Mouse (Mus musculus): ENCODE results near the gene Pde6h. TPM values are rescaled to one million over a fixed set of nuclear protein-coding genes. Genes with fewer than 3 reads are reported as not detected.
"Not testable (repeated sequence)": the region's sequence is repeated elsewhere in the genome, so short reads cannot be mapped to it uniquely, and the experiment has no call there.

Gene Pde6h
- total RNA-seq, 1 experiment from 2014 or later: not detected

- no peak for ATAC-seq (replicated peaks; ENCODE audit: insufficient number of reproducible peaks, low FRiP score, low TSS enrichment, poor library complexity, severe bottlenecking)
Observed at GRCm38 (mm10) chr6:136959131-136959530, 35.5 kb downstream of the Pde6h start.

- ATAC-seq (replicated peaks; ENCODE audit: insufficient number of reproducible peaks, low FRiP score, low TSS enrichment, poor library complexity, severe bottlenecking): no peak
Observed at GRCm38 (mm10) chr6:136962957-136963356, 39.3 kb downstream of the Pde6h start.

DNA sequence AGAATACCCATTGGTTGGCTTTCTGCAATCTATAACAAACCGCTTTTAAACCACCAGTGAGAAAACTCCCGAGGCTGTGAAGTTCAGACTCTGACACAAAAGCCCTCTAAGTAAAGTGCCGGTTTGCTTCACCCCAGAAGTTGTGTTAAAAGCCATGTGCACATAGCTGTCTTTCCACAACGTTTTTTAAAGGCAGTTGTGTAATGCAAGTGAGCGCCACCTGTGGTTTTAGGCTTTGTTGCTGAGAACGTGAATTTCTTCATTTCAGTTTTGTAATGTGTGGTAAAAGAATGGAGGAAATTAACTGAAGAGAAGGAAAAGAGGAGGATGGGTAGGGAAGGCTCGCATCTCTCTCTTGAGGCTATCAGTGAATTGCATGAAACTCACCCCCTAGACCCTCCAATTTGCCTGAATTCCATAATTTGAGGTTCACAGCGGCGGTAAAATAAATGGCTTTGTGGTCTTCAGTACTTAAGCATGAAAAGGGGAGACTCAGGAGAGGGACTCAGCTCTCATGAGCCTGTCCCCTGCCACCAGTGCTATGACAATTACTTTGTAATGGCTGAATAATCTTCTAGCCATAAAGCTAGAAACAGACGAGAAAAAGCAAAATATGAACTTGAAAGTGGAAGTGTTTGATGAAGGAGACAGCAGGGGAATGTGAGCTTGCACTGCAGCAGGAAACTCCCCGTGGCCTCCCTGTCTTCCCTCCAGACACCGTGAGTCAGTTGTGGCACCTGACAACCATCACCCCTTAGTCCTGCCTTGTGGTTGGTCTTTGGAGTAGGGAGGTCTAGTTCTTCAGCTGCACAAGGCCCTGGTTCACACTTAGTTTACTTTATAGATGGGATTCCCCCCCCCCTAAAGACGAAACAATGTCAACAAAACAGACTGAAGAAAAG, 41.2 kb downstream of the Pde6h start:
- ATAC-seq (replicated peaks; ENCODE audit: insufficient number of reproducible peaks, low FRiP score, low TSS enrichment, poor library complexity, severe bottlenecking): peak; percentile 58

GRCm38 (mm10) chr6:136965912-136966311, 42.3 kb downstream of the Pde6h start:
- ATAC-seq (replicated peaks; ENCODE audit: insufficient number of reproducible peaks, low FRiP score, low TSS enrichment, poor library complexity, severe bottlenecking): peak; percentile 47; the same call in 1 of the 2 replicates

GRCm38 (mm10) chr6:136967466-136967865, 43.8 kb downstream of the Pde6h start:
- ATAC-seq (replicated peaks; ENCODE audit: insufficient number of reproducible peaks, low FRiP score, low TSS enrichment, poor library complexity, severe bottlenecking): peak; percentile 38; the same call in 1 of the 2 replicates

DNA sequence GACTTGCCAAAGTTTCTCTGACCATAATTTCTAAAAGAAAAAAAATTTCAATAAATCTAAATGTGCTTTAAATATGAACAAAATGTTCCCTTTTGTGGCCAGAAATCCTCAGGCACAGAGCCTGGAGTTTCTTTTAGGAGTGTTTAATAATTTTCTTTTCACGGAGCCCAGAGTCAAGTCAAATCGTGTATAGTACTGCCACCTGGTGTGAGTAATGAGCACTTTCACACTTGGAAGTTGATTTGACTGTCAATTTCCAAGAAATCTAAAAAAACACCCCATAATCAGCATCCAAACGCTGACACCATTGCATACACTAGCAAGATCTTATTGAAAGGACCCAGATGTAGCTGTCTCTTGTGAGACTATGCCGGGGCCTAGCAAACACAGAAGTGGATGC, 45.2 kb downstream of the Pde6h start:
- not testable (repeated sequence) for ATAC-seq (replicated peaks; ENCODE audit: insufficient number of reproducible peaks, low FRiP score, low TSS enrichment, poor library complexity, severe bottlenecking)

- 0 out of 2 replicates have a peak, but pooled peaks have one; percentile 36 for ATAC-seq (replicated peaks; ENCODE audit: insufficient number of reproducible peaks, low FRiP score, low TSS enrichment, poor library complexity, severe bottlenecking)
Observed at GRCm38 (mm10) chr6:136979274-136980082, 55.8 kb downstream of the Pde6h start.

- peak; percentile 59 for ATAC-seq (replicated peaks; ENCODE audit: insufficient number of reproducible peaks, low FRiP score, low TSS enrichment, poor library complexity, severe bottlenecking)
Observed at GRCm38 (mm10) chr6:136980331-136980746, 56.7 kb downstream of the Pde6h start.

DNA sequence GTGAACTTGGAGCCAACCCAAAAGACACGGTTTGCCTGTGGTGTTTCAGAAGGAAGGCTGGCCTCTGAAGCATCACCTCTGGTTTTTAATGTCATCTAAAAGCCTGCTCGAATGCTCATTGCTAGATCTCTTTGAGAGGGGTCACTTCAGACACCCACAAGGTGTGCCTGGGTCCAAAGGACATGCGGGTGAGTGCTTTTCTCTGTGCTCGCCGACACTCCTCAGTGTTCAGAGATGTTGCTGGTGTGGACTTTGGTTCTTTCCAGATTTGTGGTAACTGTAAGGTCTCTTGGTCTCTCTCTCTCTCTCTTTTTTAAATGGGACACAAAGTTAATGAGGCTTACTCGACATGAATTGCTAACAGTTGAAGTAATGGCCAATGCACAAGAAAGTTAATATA, 58.9 kb downstream of the Pde6h start:
- ATAC-seq (replicated peaks; ENCODE audit: insufficient number of reproducible peaks, low FRiP score, low TSS enrichment, poor library complexity, severe bottlenecking): no peak

- no peak for ATAC-seq (replicated peaks; ENCODE audit: insufficient number of reproducible peaks, low FRiP score, low TSS enrichment, poor library complexity, severe bottlenecking)
Observed at GRCm38 (mm10) chr6:136983201-136983600, 59.6 kb downstream of the Pde6h start.

GRCm38 (mm10) chr6:136986019-136986418, 62.4 kb downstream of the Pde6h start:
- no peak for ATAC-seq (replicated peaks; ENCODE audit: insufficient number of reproducible peaks, low FRiP score, low TSS enrichment, poor library complexity, severe bottlenecking)

GRCm38 (mm10) chr6:136986718-136987117, 63.1 kb downstream of the Pde6h start:
- no peak for ATAC-seq (replicated peaks; ENCODE audit: insufficient number of reproducible peaks, low FRiP score, low TSS enrichment, poor library complexity, severe bottlenecking)

GRCm38 (mm10) chr6:136988536-136989060, 65.0 kb downstream of the Pde6h start:
- ATAC-seq (replicated peaks; ENCODE audit: insufficient number of reproducible peaks, low FRiP score, low TSS enrichment, poor library complexity, severe bottlenecking): no peak

DNA sequence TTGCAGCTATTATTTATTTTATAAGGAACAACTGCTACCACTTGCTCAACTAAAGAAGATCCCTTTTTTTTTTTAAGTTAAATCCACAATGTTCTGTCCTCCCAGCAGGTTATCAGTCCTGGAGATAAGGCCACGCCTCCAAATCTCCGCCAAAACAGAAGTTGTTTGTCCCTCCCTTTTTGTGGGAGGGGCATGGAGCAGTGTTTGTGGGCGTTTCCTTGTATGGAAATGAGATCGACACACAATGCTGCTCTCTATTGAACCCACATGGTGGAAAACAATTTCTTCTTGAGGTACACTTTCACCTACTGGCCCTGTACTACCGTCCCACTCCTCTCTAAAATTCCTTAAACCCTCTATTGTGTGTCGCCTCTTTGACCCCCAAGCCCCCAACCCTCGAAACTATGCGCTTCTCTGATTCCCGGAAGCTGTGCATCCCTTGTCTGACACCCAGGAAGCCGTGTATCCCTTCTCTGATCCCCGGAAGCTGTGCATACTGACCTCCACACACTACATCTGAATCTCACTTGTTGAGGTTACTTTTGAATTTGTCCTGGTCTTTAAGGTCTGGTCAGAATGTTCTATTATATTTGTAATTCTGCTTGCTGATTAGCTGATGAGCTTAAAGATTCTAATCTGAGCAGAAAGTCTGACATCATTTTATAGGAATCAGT, 66.3 kb downstream of the Pde6h start:
- ATAC-seq (replicated peaks; ENCODE audit: insufficient number of reproducible peaks, low FRiP score, low TSS enrichment, poor library complexity, severe bottlenecking): no peak

GRCm38 (mm10) chr6:136990557-136990956, 66.9 kb downstream of the Pde6h start:
- no peak for ATAC-seq (replicated peaks; ENCODE audit: insufficient number of reproducible peaks, low FRiP score, low TSS enrichment, poor library complexity, severe bottlenecking)

- no peak for ATAC-seq (replicated peaks; ENCODE audit: insufficient number of reproducible peaks, low FRiP score, low TSS enrichment, poor library complexity, severe bottlenecking)
Observed at GRCm38 (mm10) chr6:136993574-136993973, 69.9 kb downstream of the Pde6h start.

GRCm38 (mm10) chr6:136995533-136995932, 71.9 kb downstream of the Pde6h start:
- no peak for ATAC-seq (replicated peaks; ENCODE audit: insufficient number of reproducible peaks, low FRiP score, low TSS enrichment, poor library complexity, severe bottlenecking)

DNA sequence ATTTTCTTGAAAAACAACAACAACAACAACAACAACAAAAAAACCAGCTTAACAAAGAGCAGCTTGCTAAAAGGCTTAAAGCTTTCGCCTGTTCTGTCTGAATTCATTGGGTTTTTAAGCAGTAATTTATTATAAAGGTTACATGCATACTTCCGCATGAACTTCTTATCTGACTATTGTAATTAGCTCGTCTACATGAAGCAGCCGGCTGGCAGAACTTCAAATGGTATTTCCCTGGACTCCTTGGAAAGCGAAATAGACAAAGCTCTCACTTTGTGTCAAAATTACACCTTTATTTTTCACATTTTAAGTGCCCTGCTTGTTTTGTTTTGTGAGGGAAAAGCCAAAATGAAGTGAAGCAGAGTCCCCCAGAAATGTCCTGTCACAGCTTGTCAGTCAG, 72.7 kb downstream of the Pde6h start:
- ATAC-seq (replicated peaks; ENCODE audit: insufficient number of reproducible peaks, low FRiP score, low TSS enrichment, poor library complexity, severe bottlenecking): no peak

DNA sequence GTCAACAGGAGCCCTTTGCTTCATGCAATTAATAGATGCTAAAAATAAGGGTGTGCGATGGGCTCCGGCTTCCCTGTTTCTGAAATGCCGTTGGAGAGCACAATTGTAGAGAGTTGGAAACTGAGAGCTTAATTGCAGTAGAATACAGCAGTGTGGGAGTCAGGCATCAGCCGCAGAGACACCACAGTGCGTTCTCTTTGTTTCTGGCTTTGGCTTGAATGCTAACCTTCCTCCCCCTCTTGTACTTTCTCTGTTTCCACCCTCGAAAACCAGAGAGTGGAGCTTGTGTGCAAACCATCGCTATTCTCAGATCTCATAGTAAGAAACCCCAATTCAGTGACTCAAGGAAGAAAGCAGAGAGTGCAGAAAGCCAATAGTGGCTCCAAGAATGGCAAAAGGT, 74.5 kb downstream of the Pde6h start:
- no peak for ATAC-seq (replicated peaks; ENCODE audit: insufficient number of reproducible peaks, low FRiP score, low TSS enrichment, poor library complexity, severe bottlenecking)
